Mouse (Mus musculus): Measurements from ENCODE around the gene Bsn. TPM values are rescaled to one million over a fixed set of nuclear protein-coding genes. Genes with fewer than 3 reads are reported as not detected.

Gene Bsn
- 0.06 and 0.12 TPM in 2 replicates for polyA plus RNA-seq (2015; fragmentation: Nextera tagmentation; extraction: Ambion mirVana)

GRCm38 (mm10) chr9:108189787-108190679 lies at the start of gene Bsn:
TSS of gene Bsn (minus strand) at chr9:108190384.
- DNase-seq (ENCODE audit: low spot score): peak; percentile 32
- TF ChIP-seq CTCF (IDR thresholded peaks at IDR 0.05) (no peak), EP300 (IDR thresholded peaks at IDR 0.05) (no peak)
- H3K9ac ChIP-seq (replicated peaks; ENCODE audit: low read depth): no peak within 1 kb of the TSS

GRCm38 (mm10) chr9:108239951-108240350 lies 49.8 kb upstream of the Bsn start:
- ATAC-seq: peak; percentile 60; the same call in 1 of the 2 replicates
- no peaks in the 10 kb centered on the region for H3K9me3 ChIP-seq (ENCODE audit: low read length)
- H3K36me3 ChIP-seq (ENCODE audit: insufficient read depth, low read length): no peaks in the 10 kb centered on the region
- no peak overlapping the region for H3K9ac ChIP-seq (replicated peaks; ENCODE audit: low read depth)
- no peaks in the 10 kb centered on the region for H3K27me3 ChIP-seq (replicated peaks; ENCODE audit: insufficient read depth, low read length)
- peaks cover 3% of the 10 kb centered on the region for H3K4me1 ChIP-seq (ENCODE audit: insufficient read depth, low read depth, low read length)
- H3K4me2 ChIP-seq (replicated peaks; ENCODE audit: low read depth, low read length): no peak overlapping the region
- WGBS: 50% methylated on average over 5 of the region's 5 CpGs
- no peak overlapping the region for H3K4me3 ChIP-seq (ENCODE audit: low read depth, low read length)
- peak; percentile 61 for DNase-seq (ENCODE audit: low spot score)
- TF ChIP-seq EP300 (IDR thresholded peaks at IDR 0.05): peak; percentile 45
- no peak for TF ChIP-seq CTCF (IDR thresholded peaks at IDR 0.05)
- H3K27ac ChIP-seq (ENCODE audit: low read length): no peak overlapping the region

More at GRCm38 (mm10) chr9:108189787-108190679, at the start of gene Bsn:
- Histone ChIP-seq H3K27ac (ENCODE audit: low read length) (no peak within 1 kb of the TSS), H3K27me3 (replicated peaks; ENCODE audit: insufficient read depth, low read length) (peaks cover 15% of the 10 kb centered on the region; the same call in 1 of the 2 replicates), H3K4me3 (ENCODE audit: low read depth, low read length) (peak within 1 kb of the TSS; percentile 46), H3K36me3 (ENCODE audit: insufficient read depth, low read length) (no peaks in the 10 kb centered on the region), H3K4me1 (ENCODE audit: insufficient read depth, low read depth, low read length) (0 out of 2 replicates have a peak, but pooled peaks cover 3% of the 10 kb centered on the region), H3K9me3 (ENCODE audit: low read length) (no peaks in the 10 kb centered on the region), H3K4me2 (replicated peaks; ENCODE audit: low read depth, low read length) (peak within 1 kb of the TSS; percentile 92)
- peak; percentile 76 for ATAC-seq
- WGBS: 2% methylated on average over 67 of the region's 91 CpGs

- DNase-seq (ENCODE audit: low spot score): no peak
- H3K9ac ChIP-seq (replicated peaks; ENCODE audit: low read depth): no peak overlapping the region
- no peaks in the 10 kb centered on the region for H3K9me3 ChIP-seq (ENCODE audit: low read length)
- no peaks in the 10 kb centered on the region for H3K36me3 ChIP-seq (ENCODE audit: insufficient read depth, low read length)
- no peaks in the 10 kb centered on the region for H3K27me3 ChIP-seq (replicated peaks; ENCODE audit: insufficient read depth, low read length)
- WGBS: 51% methylated on average over 3 of the region's 3 CpGs
- ATAC-seq: no peak
- peaks cover 3% of the 10 kb centered on the region for H3K4me1 ChIP-seq (ENCODE audit: insufficient read depth, low read depth, low read length)
- H3K4me3 ChIP-seq (ENCODE audit: low read depth, low read length): no peak overlapping the region
- no peak overlapping the region for H3K4me2 ChIP-seq (replicated peaks; ENCODE audit: low read depth, low read length)
- TF ChIP-seq EP300 (IDR thresholded peaks at IDR 0.05) (no peak), CTCF (IDR thresholded peaks at IDR 0.05) (no peak)
- peak overlapping the region; percentile 38 for H3K27ac ChIP-seq (ENCODE audit: low read length)
These were observed 48.6 kb upstream of the Bsn start for GRCm38 (mm10) chr9:108238831-108239230.

- 42% methylated on average over 2 of the region's 2 CpGs for WGBS
- Histone ChIP-seq H3K4me1 (ENCODE audit: insufficient read depth, low read depth, low read length) (peaks cover 3% of the 10 kb centered on the region), H3K27me3 (replicated peaks; ENCODE audit: insufficient read depth, low read length) (no peaks in the 10 kb centered on the region), H3K4me2 (replicated peaks; ENCODE audit: low read depth, low read length) (no peak overlapping the region), H3K27ac (ENCODE audit: low read length) (peak overlapping the region; percentile 32; the same call in 1 of the 2 replicates), H3K9ac (replicated peaks; ENCODE audit: low read depth) (no peak overlapping the region), H3K4me3 (ENCODE audit: low read depth, low read length) (no peak overlapping the region), H3K36me3 (ENCODE audit: insufficient read depth, low read length) (no peaks in the 10 kb centered on the region), H3K9me3 (ENCODE audit: low read length) (no peaks in the 10 kb centered on the region)
- peak; percentile 80 for ATAC-seq
- TF ChIP-seq CTCF (IDR thresholded peaks at IDR 0.05) (no peak), EP300 (IDR thresholded peaks at IDR 0.05) (peak; percentile 52; the same call in 1 of the 2 replicates)
- peak; percentile 74 for DNase-seq (ENCODE audit: low spot score)
These were observed 48.2 kb upstream of the Bsn start for GRCm38 (mm10) chr9:108238402-108238801.

- no peak for DNase-seq (ENCODE audit: low spot score)
- H3K9ac ChIP-seq (replicated peaks; ENCODE audit: low read depth): no peak overlapping the region
- H3K27me3 ChIP-seq (replicated peaks; ENCODE audit: insufficient read depth, low read length): no peaks in the 10 kb centered on the region
- no peak overlapping the region for H3K4me3 ChIP-seq (ENCODE audit: low read depth, low read length)
- no peaks in the 10 kb centered on the region for H3K36me3 ChIP-seq (ENCODE audit: insufficient read depth, low read length)
- H3K4me2 ChIP-seq (replicated peaks; ENCODE audit: low read depth, low read length): no peak overlapping the region
- 81% methylated on average over 2 of the region's 2 CpGs for WGBS
- ATAC-seq: no peak
- no peaks in the 10 kb centered on the region for H3K9me3 ChIP-seq (ENCODE audit: low read length)
- peaks cover 3% of the 10 kb centered on the region for H3K4me1 ChIP-seq (ENCODE audit: insufficient read depth, low read depth, low read length)
- H3K27ac ChIP-seq (ENCODE audit: low read length): 0 out of 2 replicates have a peak overlapping the region, but pooled peaks have one; percentile 20
- no peak for TF ChIP-seq CTCF (IDR thresholded peaks at IDR 0.05)
- no peak for TF ChIP-seq EP300 (IDR thresholded peaks at IDR 0.05)
These were observed 44.5 kb upstream of the Bsn start for GRCm38 (mm10) chr9:108234682-108235081.

GRCm38 (mm10) chr9:108232908-108233307 lies 42.7 kb upstream of the Bsn start:
- H3K36me3 ChIP-seq (ENCODE audit: insufficient read depth, low read length): no peaks in the 10 kb centered on the region
- WGBS: 67% methylated on average over 2 of the region's 2 CpGs
- DNase-seq (ENCODE audit: low spot score) (no peak), ATAC-seq (no peak)
- peaks cover 2% of the 10 kb centered on the region; the same call in 1 of the 2 replicates for H3K4me1 ChIP-seq (ENCODE audit: insufficient read depth, low read depth, low read length)
- H3K9ac ChIP-seq (replicated peaks; ENCODE audit: low read depth): no peak overlapping the region
- H3K9me3 ChIP-seq (ENCODE audit: low read length): no peaks in the 10 kb centered on the region
- no peak overlapping the region for H3K4me2 ChIP-seq (replicated peaks; ENCODE audit: low read depth, low read length)
- no peaks in the 10 kb centered on the region for H3K27me3 ChIP-seq (replicated peaks; ENCODE audit: insufficient read depth, low read length)
- no peak overlapping the region; the same call in 1 of the 2 replicates for H3K27ac ChIP-seq (ENCODE audit: low read length)
- H3K4me3 ChIP-seq (ENCODE audit: low read depth, low read length): no peak overlapping the region
- no peak for TF ChIP-seq CTCF (IDR thresholded peaks at IDR 0.05)
- peak; percentile 68 for TF ChIP-seq EP300 (IDR thresholded peaks at IDR 0.05)
